Mouse (Mus musculus) inflammation-experienced regulatory T-cells, adult 6 months (primary cell): ENCODE data around the gene Cops3. TPM values are rescaled to one million over a fixed set of nuclear protein-coding genes. Genes with fewer than 3 reads are reported as not detected.
"Not testable (repeated sequence)": the region's sequence is repeated elsewhere in the genome, so short reads cannot be mapped to it uniquely, and the experiment has no call there.

ENCODE experiments used
- ATAC-seq: one replicate; pipeline ENCODE4 v1.8.0; 2017
- polyA plus RNA-seq, 3 experiments: library from polyadenylated mRNA; unstranded; fragments of 100-300 nt; shearing (Covaris generic); gene quantifications; one replicate each; pipeline ENCODE4 v1.2.1; 2017

The Cops3 gene
- polyA plus RNA-seq, result 10 to 100 TPM; 75.3 to 89.0 (median 88.4) TPM

DNA sequence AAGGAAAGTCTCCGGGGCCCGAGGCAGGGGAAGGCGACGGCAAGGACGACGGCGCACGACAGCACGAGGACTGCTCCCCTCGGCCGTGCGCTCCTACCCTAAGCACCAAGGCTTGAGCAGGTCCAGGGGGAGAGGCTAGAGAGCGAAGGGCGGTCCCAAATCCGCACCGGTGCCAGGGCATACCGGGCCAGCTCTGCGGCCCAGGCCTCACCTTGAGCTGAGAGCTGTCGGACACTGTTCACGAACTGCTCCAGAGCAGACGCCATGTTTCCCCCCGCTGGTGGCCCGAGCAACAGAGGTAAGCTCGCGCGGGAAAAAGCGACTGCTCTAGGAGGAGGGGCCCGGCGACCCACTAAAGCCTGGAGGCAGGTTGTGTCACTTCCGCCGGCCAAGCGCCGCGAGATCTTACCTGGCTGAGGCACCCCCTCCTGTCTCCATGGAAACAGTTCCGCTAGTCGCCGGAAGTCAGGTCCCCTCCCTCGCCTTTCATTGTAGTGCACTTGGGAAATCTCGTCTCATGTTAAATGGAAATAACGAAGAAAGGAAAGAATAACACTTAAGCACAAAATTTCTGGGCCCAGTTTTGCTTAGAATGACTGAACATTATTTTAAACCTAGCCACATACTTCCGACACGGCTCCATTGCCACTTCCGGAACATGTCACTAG, at the start of gene Cops3:
Cops3 (minus strand) TSS at position 380 of the 668 bp plus-strand sequence.
- ATAC-seq, result peak; percentile 93

DNA sequence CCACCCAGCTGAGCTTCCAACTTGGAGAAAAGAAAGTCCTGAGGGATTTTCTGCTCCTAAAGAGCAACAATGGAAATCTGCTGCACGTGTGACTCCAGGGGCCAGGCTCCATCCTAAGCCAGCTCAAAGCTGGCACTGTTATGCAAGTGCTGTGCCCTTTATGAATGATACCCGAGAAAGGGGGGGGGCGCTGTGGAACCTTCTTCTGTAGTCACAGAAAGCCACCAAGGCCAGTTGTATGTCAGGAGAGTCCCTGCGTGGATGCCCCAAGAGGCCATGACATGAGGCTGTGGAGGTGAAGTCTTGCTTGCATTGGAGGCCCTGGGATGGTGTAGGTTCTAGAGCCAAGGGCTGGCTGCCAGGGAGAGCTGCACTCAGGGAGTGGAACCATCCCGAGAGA, 48.5 kb upstream of the Cops3 start:
- no peak for ATAC-seq

DNA sequence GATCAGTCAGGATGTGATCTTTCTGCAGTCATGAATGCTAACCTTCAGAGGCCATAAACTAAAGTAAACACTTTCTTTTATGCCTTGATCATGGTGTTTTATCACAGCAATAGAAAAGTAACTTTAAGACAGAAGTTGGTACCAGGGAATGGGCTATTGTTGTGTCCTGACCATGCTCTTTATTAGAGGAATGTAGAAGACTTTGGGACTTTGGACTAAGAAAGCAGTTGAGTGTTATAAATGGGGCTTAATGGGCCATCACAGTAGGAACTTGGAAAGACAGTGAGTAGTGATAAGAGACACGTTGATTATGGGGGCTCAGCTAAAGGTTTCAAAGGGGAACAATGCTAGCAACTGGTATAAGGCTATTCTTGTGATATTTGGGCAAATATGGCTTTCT, 47.3 kb upstream of the Cops3 start:
- ATAC-seq, result no peak

DNA sequence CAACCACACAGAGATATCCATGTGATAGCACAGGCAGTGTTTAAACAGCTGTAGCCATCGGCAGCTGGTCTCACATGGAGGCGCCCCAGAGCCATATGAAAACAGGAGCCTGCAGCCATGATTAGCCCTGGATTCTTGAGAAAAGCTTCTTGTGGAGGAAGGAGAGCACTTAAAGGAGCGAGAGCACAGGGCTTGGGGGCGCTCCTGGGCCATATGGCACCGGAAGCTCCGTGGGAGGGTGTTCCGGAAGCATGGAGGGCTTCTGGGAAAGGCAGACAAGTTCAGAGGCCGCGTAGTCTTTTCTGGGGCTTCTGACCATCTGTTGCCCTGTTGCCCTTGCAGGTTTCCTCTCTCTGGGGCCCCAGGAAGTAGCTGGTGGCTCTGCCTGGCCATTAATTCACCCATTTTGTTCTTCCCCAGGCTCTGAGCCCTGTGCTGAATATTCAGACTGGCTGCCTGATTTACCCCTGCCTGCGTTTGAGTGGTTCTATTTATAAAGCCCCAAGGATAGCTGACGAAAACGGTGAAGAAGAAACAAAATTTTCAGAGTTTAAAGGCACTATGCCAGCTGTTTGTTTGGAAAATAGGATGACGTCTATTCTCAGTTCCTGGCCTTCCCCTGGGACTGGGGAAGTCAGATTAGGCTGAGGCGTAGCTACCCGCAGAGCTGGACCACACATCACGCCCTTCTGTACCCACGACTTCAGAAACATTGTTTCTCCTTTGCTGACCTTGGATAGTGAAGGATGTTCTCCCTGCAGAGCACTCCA, 45.8 kb upstream of the Cops3 start:
- ATAC-seq, result no peak

DNA sequence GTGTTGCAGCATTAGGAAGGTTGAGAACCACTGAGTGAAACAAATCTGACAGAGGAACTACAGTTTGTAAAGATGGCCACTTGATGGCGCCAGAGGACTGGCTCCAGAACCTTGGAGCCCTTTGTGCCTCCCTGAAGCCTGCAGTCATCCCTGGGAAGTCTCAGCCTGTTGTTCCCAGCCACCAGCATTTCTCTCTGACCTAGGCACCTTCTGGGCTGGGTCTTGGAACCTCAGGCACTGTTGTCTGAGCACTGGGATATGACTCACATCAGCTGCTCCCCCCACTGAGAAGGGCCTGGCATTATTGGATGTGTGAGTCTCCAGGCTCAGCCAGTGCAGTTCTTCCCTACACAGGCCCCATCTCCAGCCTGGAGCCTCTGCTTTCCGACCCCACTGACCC, 40.4 kb upstream of the Cops3 start:
- ATAC-seq, result no peak

DNA sequence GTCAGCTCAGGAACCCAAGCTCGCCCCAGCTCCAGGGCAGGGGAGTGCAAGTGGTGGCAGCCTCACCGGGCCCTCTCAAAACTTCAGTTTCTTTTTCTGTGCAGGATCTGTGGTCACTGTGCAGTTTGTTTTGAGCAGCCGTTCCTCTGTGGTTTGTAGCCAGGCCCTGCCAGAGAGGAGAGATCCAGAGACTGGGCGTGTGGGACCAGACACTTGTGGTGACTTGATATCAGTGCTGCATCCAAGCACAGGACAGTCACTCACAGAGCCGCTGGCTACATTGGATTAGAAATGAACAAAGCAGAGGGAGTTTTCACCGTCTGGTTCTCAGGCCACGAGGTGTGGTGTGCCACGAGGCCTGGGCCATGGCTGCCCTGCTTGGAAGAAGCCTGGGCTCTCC, 32.5 kb upstream of the Cops3 start:
- ATAC-seq, result no peak

DNA sequence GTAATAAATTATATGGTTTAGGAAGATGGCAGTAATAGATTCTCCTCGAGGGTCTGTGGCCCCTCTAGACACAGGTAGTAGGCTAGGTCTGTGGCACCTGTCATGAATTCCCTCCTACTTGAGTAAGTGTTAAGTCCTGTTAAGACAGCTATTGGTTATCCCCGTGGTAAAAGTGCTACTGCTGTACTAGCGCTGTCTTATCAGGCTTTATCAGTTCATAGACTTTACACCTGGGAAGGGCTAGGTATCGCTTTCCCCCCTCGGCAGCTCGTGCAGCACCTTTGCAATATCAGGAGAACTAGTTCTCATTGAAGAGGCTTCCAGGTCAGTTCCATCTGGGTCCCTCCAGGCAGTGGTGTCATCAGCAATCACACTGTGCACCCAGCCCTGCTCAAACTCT, 24.7 kb upstream of the Cops3 start:
- no peak for ATAC-seq

DNA sequence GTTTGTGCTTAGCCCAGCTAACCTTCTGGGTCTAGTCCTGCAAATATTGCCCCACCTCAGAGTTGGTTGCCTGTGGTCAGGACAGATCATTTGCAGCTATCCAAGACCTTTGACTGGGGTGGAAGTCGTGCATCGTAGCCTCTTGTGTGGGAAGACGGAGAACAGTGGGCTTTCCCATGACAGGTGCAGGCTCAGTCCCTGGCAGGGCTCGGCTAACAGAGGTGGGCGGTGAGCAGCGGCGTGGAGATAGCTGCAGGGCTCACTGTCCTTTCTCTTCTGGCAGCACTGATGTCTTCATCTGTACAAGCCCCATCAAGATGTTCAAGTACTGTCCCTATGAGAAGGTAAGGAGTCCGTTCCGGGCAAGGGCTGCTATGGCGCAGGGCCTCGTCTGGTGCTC, 20.8 kb upstream of the Cops3 start:
- ATAC-seq, result no peak

DNA sequence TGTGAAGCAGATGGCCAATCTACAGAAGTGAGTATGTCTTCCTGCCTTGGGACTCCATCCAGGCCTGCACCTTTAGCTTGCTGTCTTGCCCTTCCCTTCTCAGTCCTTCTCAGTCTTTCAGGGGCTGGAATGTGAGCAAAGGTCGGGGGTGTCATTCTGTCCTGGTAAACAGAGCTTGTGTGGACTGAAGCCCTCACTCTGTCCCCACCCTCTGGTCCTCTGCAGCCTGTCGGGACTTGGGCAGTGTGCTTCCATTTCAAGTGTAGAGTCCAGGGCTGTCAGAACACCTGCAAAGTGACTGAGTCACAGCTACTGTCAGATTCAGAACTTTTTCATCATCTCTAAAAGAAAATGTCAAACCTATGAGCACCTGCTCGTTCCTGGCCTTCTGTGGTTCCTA, 13.2 kb upstream of the Cops3 start:
- ATAC-seq, result no peak

DNA sequence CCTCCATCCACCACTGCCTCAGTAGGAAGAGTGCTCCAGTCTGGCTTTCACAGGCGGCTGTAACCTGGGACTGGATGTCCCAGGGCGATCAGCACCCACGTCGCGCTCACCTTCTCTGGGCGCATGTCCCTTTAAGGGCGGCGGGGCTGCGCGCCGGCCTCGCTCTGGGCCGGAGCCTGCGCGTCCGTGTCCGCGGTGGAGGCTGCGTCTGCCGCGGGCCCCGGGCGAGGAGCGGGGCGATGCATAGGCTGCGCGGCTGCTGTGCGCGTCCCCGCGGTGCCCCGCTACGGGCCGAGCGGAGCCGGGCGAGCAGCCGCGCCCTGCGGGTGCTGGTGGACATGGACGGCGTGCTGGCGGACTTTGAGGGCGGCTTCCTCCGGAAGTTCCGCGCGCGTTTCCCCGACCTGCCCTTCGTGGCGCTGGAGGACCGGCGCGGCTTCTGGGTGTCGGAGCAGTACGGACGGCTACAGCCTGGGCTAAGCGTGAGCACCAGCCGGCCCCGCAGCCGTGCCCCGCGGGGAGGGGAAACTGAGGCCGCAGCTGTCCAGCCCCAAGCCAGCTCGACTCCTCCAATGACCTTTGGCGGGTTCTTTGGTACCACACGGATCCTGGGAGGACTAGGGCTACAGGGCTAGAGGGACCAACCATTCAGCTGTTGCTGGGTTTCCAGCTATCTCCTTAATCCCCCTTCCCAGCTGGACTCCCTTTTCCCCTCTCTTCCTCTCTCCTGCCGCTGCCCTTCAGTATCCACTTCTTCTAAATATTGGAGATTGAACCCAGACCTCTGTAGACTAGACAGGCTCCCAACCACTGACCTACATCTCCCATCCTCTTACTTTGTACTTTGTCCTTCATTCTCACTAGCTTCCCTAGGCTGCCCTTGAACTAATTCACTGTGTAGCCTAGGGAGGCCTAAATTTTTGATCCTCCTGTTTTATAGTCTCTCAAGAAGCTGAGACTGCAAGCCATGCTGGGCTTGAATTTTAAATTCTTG, 8.6 kb upstream of the Cops3 start:
- ATAC-seq, result peak; percentile 74

DNA sequence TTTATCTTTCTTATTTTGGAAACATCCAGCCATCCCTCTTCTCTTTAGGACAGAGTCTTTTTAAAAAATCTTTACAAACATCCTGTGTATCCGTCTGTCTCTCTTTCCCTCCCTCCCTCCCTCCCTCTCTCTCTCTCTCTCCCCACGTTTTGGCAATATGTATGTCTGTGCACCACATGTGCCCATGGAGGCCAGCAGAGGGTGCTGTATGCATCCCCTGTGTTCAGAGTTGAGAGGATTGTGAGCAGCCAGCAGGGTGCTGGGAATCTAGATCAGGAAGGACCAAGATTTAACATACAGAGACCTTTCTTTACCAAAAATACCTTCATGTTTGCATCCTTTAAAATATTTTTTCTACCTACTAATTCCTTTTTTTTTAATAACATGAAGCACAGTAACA, 7.5 kb upstream of the Cops3 start:
- peak; percentile 67 for ATAC-seq

DNA sequence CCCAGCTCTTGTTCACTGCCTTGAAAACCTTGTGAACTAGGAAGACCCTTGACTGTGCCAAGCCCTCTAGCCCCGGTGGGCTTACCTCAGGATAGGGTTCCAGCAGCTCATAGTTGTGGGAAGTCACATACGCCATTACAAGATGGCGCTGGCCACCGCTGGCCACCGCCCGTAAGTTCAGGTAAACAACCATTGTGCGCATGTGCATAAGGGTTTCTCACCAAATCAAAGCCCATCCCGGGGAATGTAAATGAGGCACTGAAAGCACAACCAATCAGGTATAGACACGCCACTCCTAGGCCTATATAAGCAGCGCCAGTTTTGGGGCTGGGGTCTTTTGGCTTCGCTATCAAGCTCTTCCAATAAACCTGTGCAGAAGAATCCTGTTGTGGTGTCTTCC, 6.7 kb upstream of the Cops3 start:
- no peak for ATAC-seq

DNA sequence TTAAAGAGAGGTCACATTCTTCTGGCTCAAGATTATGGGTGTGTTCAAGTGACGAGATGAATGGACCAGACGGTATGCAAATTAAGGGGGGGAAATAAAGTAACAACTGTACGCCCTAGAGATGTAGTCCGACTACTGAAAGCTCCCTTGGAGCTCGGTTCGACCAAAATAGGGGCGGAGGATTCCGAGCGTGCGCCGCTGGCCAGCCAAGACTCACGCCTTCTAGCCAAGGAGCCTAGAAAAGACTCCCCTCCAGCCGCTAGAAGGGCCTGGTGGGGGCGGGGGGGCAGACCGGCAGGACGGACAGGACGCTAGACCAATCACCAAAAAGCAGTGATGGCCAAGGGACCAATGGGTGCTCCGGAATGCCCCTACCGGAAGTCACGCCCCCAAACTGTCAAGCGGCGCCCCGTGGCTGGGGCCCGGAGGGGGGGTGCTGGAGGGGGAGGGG, 605 bp downstream of the Cops3 start, which contains the start of gene Nt5m:
Nt5m (plus strand) TSS at position 440 of the 451 bp plus-strand sequence.
- ATAC-seq, result peak; percentile 80

DNA sequence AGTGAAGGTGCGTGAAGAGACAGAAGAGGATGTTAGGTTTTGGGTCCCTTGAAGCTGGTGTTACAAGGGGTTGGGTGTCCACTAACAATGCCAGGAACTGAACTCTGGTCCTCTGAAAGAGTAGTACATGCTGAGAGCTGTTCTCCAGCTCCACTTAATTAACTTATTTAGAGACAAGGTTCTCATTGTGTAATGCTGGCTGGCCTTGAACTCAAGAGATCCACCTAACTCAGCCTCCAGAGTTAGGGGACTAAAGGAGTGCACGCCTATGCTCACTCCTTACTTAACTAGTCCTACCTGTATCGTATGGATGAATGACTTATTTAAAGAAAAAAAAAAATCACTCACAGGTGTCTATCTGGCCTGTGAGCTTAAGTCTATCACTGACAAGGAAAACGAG, 1.2 kb downstream of the Cops3 start:
- no peak for ATAC-seq

DNA sequence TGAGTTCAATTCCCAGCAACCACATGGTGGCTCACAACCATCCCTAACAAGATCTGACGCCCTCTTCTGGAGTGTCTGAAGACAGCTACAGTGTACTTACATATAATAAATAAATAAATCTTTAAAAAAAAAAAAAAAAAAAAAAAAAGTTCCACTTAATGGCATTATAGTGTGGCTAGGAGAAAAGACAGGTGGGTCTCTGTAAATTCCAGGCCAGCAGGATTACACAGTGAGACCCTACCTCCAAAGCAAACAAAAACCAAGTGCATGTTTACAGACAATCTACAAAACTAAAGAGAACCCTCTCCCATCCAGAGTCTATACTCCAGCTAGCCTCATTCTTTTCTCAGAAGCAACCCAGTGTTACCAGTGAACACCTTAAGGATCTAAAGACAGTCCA, 1.8 kb downstream of the Cops3 start:
- ATAC-seq, result not testable (repeated sequence)

DNA sequence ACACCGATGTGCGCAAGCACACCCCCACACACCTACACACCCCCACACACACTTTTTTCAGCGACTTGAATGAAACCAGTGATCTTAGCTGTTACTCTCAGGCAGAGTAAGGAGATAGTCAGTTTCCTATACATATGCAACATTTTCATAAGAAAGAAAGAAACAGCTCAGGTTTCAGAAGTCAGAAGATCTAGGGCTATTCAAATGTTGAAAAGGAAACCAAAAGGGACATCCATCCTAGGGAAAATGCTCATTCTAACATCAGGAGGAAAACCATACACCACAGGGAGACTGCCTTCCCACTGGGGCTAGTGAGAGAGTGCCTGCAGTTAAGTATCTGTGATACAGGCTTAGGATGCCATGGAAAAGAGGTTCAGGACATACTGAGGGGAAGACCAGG, 18.0 kb downstream of the Cops3 start:
- ATAC-seq, result no peak

DNA sequence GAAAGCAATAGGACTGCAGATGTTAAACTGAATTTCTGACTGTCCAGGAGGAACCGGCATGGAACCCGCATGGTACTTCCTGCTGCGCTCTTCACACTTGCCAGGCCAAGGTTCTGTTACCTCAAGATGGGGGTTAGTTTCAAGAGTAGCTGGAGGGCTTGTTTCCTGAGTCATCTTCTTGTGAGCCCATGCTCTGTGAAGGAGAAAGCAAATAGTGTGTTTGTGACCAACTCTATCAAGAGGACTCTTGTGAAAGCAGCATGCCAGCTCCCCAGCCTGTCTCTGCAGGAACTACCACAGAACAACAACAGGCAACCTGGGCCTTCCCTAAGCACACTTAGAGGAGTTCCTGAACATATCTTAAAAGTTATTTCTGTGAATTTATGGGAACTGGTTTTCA, 21.7 kb downstream of the Cops3 start:
- ATAC-seq, result no peak

DNA sequence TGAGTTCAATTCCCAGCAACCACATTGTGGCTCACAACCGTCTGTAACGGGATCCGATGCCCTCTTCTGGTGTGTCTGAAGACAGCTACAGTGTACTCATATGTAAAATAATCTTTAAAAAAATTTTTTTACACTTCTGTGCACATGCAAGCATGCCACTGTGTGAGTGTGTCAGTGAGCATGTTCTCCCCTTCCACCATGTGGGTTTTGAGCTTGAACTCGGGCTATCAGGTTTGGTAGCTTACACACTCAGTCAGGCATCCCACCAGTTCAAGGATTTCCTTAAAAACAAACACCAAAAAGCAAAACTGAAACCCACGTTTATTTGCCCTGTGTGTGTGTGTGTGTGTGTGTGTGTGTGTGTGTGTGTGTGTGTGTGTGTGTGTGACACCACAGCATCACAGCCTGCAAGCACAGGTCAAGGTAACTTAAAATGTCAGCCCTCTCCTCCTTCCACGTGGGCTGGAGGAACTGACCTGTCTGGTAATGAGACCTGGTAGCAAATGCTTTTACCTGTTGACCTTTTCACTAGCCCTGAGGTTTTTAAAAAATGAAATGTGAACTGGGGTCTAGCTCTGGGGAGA, 24.1 kb downstream of the Cops3 start:
- ATAC-seq, result no peak

DNA sequence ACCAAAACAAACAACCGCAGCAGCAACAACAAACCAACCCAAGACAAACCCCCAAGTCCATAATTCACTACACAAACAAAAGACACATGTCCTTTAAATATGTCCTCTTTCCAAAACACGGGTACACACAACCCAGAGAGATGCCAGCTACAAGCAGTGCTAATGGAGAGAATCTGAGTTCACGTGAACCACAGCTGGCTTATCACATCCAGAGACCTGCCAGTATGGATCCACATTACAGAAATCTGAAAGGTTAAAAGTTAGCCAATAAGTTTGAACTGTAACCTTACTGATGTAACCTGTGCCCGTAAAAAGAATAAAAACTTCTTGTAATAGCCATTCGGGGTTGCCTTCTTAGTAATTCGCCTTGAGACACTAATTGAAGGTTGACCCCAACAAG, 24.7 kb downstream of the Cops3 start:
- ATAC-seq, result no peak

DNA sequence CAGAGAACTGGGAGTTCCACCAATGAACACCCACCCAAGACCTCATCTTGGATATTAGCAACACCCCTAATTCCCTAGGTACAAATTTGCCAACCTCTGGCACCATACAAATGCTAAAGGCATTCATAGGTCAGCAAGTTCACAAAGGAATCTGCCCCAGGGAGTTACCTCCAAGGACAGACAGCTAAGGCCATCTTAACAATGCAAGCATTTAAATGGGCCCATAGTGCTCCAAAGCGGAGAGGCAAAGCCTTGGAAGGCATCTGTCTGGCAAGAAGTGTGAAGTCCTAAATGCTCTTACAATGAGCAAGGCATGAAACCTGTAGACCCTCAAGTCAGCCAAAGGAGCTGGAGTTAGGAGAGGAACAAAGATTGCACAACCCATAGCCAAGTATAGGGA, 25.3 kb downstream of the Cops3 start:
- no peak for ATAC-seq

DNA sequence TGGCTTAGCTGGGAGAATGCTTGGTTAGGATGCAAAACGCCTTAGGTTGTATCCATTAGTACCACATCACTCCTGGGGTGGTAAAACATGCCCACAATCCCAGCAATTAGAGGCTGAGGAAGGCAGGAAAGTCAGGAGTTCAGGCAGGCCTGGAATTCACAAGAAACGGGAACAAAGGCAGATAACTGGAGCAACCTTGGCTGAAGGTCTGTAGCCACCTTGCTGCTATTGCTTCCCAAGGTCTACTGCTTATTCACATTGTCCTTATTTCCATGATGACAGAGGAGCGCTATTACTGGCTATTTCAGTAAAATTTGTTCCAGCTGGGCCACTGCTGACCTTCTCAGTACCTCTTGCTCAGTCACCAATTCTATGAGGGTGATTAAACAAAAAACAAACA, 26.4 kb downstream of the Cops3 start:
- no peak for ATAC-seq

DNA sequence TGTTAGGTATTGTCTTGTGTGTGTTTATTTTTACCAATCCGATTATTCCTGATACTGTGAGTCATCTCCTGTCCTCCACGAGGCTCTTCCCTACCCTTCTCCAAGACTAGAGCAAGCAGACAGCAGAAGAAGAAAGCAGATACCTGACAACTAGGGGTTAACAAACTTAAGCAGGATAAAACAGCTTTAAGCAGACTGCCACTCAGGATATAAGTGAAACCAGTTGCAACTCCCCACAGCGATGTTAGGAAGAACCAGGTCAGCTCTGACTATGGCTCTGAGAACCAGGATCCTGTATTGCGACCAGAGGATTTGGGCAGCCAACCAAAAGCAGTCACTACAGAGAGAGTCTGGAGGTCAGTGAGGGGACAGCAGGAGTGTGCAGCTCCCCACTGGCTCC, 28.4 kb downstream of the Cops3 start:
- no peak for ATAC-seq
